Mouse (Mus musculus): ENCODE results near the gene Syngr2.
"Not testable (repeated sequence)": the region's sequence is repeated elsewhere in the genome, so short reads cannot be mapped to it uniquely, and the experiment has no call there.

Gene Syngr2

GRCm38 (mm10) chr11:117832086-117832969 lies 22.9 kb downstream of the Syngr2 start:
- DNase-seq (ENCODE audit: low spot score), result peak; percentile 73

- DNase-seq (ENCODE audit: low spot score), result not testable (repeated sequence)
Measured at GRCm38 (mm10) chr11:117833509-117833908, 24.0 kb downstream of the Syngr2 start.

- no peak for DNase-seq (ENCODE audit: low spot score)
Measured at GRCm38 (mm10) chr11:117834086-117834485, 24.6 kb downstream of the Syngr2 start.

- DNase-seq (ENCODE audit: low spot score), result no peak
Measured at GRCm38 (mm10) chr11:117836306-117836705, 26.8 kb downstream of the Syngr2 start.

GRCm38 (mm10) chr11:117838572-117838971 lies 29.1 kb downstream of the Syngr2 start:
- DNase-seq (ENCODE audit: low spot score), result no peak

GRCm38 (mm10) chr11:117839021-117839420 lies 29.6 kb downstream of the Syngr2 start:
- DNase-seq (ENCODE audit: low spot score), result no peak

- no peak for DNase-seq (ENCODE audit: low spot score)
Measured at GRCm38 (mm10) chr11:117840910-117841309, 31.4 kb downstream of the Syngr2 start.

GRCm38 (mm10) chr11:117843434-117843833 lies 34.0 kb downstream of the Syngr2 start:
- DNase-seq (ENCODE audit: low spot score), result no peak

GRCm38 (mm10) chr11:117844997-117845396 lies 35.5 kb downstream of the Syngr2 start:
- no peak for DNase-seq (ENCODE audit: low spot score)

GRCm38 (mm10) chr11:117845651-117846050 lies 36.2 kb downstream of the Syngr2 start:
- no peak for DNase-seq (ENCODE audit: low spot score)

- DNase-seq (ENCODE audit: low spot score), result no peak
Measured at GRCm38 (mm10) chr11:117846640-117847039, 37.2 kb downstream of the Syngr2 start.

GRCm38 (mm10) chr11:117847593-117848215 lies 38.2 kb downstream of the Syngr2 start:
- DNase-seq (ENCODE audit: low spot score), result no peak

GRCm38 (mm10) chr11:117848271-117848984 lies 39.0 kb downstream of the Syngr2 start:
- DNase-seq (ENCODE audit: low spot score), result peak; percentile 23

- DNase-seq (ENCODE audit: low spot score), result peak; percentile 96
Measured at GRCm38 (mm10) chr11:117848985-117849671, 39.7 kb downstream of the Syngr2 start, which contains the start of gene Birc5. Gene Birc5, plus strand, starts transcription at chr11:117849251.

GRCm38 (mm10) chr11:117852875-117853274 lies 43.4 kb downstream of the Syngr2 start:
- no peak for DNase-seq (ENCODE audit: low spot score)

- no peak for DNase-seq (ENCODE audit: low spot score)
Measured at GRCm38 (mm10) chr11:117854241-117854640, 44.8 kb downstream of the Syngr2 start.

- no peak for DNase-seq (ENCODE audit: low spot score)
Measured at GRCm38 (mm10) chr11:117855360-117855759, 45.9 kb downstream of the Syngr2 start.

GRCm38 (mm10) chr11:117855975-117856374 lies 46.5 kb downstream of the Syngr2 start:
- DNase-seq (ENCODE audit: low spot score), result no peak

GRCm38 (mm10) chr11:117857462-117857861 lies 48.0 kb downstream of the Syngr2 start:
- no peak for DNase-seq (ENCODE audit: low spot score)

GRCm38 (mm10) chr11:117858392-117858791 lies 48.9 kb downstream of the Syngr2 start:
- no peak for DNase-seq (ENCODE audit: low spot score)

GRCm38 (mm10) chr11:117860601-117861000 lies 51.1 kb downstream of the Syngr2 start, which contains the start of gene Tmem235:
Gene Tmem235, plus strand, starts transcription at chr11:117860752.
- DNase-seq (ENCODE audit: low spot score), result no peak
